In the genomic region with DNA sequence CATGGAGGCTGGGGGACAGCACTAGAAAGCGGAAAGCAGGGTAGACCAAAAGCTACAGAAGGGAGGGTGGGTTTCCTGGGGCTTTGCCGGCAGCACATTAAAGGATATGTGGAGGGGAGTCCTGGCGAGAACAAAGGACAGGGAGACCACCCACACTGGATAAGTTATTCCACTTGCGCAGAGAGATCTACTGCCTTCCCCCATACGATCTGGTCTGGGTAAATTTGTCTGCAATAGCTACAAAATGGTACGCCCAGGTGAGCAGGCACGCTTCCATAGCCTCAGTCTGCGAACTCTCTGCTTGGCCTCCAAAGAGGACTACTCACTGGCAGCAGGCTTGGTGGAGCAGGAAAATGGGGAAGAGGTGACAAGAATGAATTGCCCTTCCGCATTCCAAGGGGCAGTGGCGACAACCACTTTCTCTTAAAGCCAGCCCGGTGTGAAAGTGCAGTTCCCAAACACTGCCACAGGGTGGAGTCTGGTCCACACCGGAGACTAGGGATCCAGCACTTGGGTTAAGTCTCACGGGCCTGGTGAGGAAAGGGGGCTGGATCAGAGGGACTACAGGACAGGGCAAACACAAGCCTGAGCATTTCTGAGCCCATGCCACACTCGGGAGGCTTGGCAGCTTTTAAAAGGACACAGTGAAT, we compare ENCODE assay signal across 8 mouse cellular contexts. TPM values are rescaled to one million over a fixed set of nuclear protein-coding genes. Genes with fewer than 3 reads are reported as not detected.
DNase-seq lines count a peak whose midpoint lies in the region; ATAC-seq and TF ChIP-seq lines count a peak whose summit lies in the region.

No protein-coding gene starts in this region.

- H3K9me3 ChIP-seq in heart, embryonic 13.5 days = no peaks in the 10 kb centered on the region
- H3K9me3 ChIP-seq in kidney, postnatal 0 days (replicated peaks; ENCODE audit: low read length) = no peaks in the 10 kb centered on the region

- peaks cover 27% of the 10 kb centered on the region for H3K79me2 ChIP-seq in liver, adult 2 months (ENCODE audit: control insufficient read depth, insufficient read depth, low read length)

- peaks cover 3% of the 10 kb centered on the region; the same call in 1 of the 2 replicates for H3K36me3 ChIP-seq in heart, embryonic 13.5 days
- H3K36me3 ChIP-seq in kidney, postnatal 0 days (ENCODE audit: insufficient read depth, low read length) = no peaks in the 10 kb centered on the region
- H3K36me3 ChIP-seq in liver, adult 2 months (ENCODE audit: control insufficient read depth, insufficient read depth, low read length) = no peaks in the 10 kb centered on the region
- H3K36me3 ChIP-seq in splenic B cell, adult 2 months (ENCODE audit: control insufficient read depth, insufficient read depth, low read length, poor library complexity, severe bottlenecking) = no peaks in the 10 kb centered on the region

- H3K4me1 ChIP-seq in heart, embryonic 13.5 days = peaks cover 75% of the 10 kb centered on the region
- peaks cover 28% of the 10 kb centered on the region for H3K4me1 ChIP-seq in kidney, postnatal 0 days (replicated peaks; ENCODE audit: insufficient read depth, low read length)
- H3K4me1 ChIP-seq in liver, adult 2 months (ENCODE audit: control insufficient read depth, insufficient read depth, low read length) = peaks cover 13% of the 10 kb centered on the region

- TF ChIP-seq POLR2A in brain, embryonic 14.5 days (IDR thresholded peaks at IDR 0.05; ENCODE audit: borderline replicate concordance, extremely low read depth, insufficient read depth, insufficient read length, poor library complexity, severe bottlenecking) = no peak
- no peak for TF ChIP-seq POLR2A in liver, adult 2 months (IDR thresholded peaks at IDR 0.05; ENCODE audit: extremely low read depth, insufficient read depth, low read length)

- peak; percentile 52; the same call in 1 of the 2 replicates for ATAC-seq in erythroid progenitor cell, adult 5-6 weeks (replicated peaks; ENCODE audit: low FRiP score, poor library complexity, severe bottlenecking)
- ATAC-seq in heart, embryonic 13.5 days (ENCODE audit: extremely low read depth, insufficient number of reproducible peaks, low FRiP score, low TSS enrichment) = no peak
- peak; percentile 83 for ATAC-seq in kidney, postnatal 0 days (replicated peaks; ENCODE audit: low FRiP score, low read depth)

- H3K9ac ChIP-seq in heart, embryonic 13.5 days = peak overlapping the region; percentile 64
- no peak overlapping the region for H3K9ac ChIP-seq in kidney, postnatal 0 days (ENCODE audit: low read depth, low read length)
- H3K9ac ChIP-seq in liver, adult 2 months (ENCODE audit: low read depth, low read length) = peak overlapping the region; percentile 17; the same call in 1 of the 2 replicates

- DNase-seq in CD4-positive helper T cell, adult 2 months (ENCODE audit: low read depth, low spot score) = peak; percentile 75
- DNase-seq in brain, embryonic 14.5 days (ENCODE audit: low read depth) = peak; percentile 86
- peak; percentile 92 for DNase-seq in kidney, postnatal 0 days (ENCODE audit: low spot score)
- DNase-seq in liver, adult 2 months (ENCODE audit: extremely low read depth, low read depth, low spot score) = peak; percentile 83
- DNase-seq in naive thymus-derived CD4-positive, alpha-beta T cell, adult 2 months (ENCODE audit: low read depth) = peak; percentile 88
- peak; percentile 90 for DNase-seq in splenic B cell, adult 2 months (ENCODE audit: low read depth, low spot score)

- H3K27ac ChIP-seq in heart, embryonic 13.5 days (replicated peaks) = peak overlapping the region; percentile 68
- H3K27ac ChIP-seq in kidney, postnatal 0 days = peak overlapping the region; percentile 72
- 0 out of 2 replicates have a peak overlapping the region, but pooled peaks have one; percentile 1 for H3K27ac ChIP-seq in liver, adult 2 months (replicated peaks; ENCODE audit: insufficient read depth, low read depth, low read length)

- peak overlapping the region; percentile 43 for H3K4me3 ChIP-seq in heart, embryonic 13.5 days
- no peak overlapping the region for H3K4me3 ChIP-seq in kidney, postnatal 0 days (replicated peaks; ENCODE audit: low read depth, low read length)
- H3K4me3 ChIP-seq in liver, adult 2 months (ENCODE audit: insufficient read depth, low read depth, low read length) = no peak overlapping the region

- peak; percentile 97 for TF ChIP-seq CTCF in brain, embryonic 14.5 days (IDR thresholded peaks at IDR 0.05; ENCODE audit: borderline replicate concordance, extremely low read depth, insufficient read depth, insufficient read length)
- peak; percentile 96 for TF ChIP-seq CTCF in kidney, postnatal 0 days (IDR thresholded peaks at IDR 0.05; ENCODE audit: low read depth)
- TF ChIP-seq CTCF in liver, adult 2 months (IDR thresholded peaks at IDR 0.05; ENCODE audit: low read depth, low read length) = peak; percentile 98

- WGBS in heart, embryonic 13.5 days = 9% methylated on average over 14 of the region's 14 CpGs
- WGBS in kidney, postnatal 0 days = 6% methylated on average over 14 of the region's 14 CpGs
- 17% methylated on average over 14 of the region's 14 CpGs for WGBS in liver, adult 2 months

- H3K27me3 ChIP-seq in heart, embryonic 13.5 days (replicated peaks) = no peaks in the 10 kb centered on the region
- H3K27me3 ChIP-seq in kidney, postnatal 0 days (ENCODE audit: insufficient read depth, low read length) = no peaks in the 10 kb centered on the region
- H3K27me3 ChIP-seq in liver, adult 2 months (ENCODE audit: control insufficient read depth, insufficient read depth, low read length) = no peaks in the 10 kb centered on the region
- no peaks in the 10 kb centered on the region for H3K27me3 ChIP-seq in splenic B cell, adult 2 months (ENCODE audit: control insufficient read depth, insufficient read depth, low read length, poor library complexity, severe bottlenecking)

- peak overlapping the region; percentile 73 for H3K4me2 ChIP-seq in heart, embryonic 13.5 days
- H3K4me2 ChIP-seq in kidney, postnatal 0 days (ENCODE audit: low read length) = peak overlapping the region; percentile 57

RNA-seq across cellular contexts. Expression of a gene that starts 50.9 kb away (rescaled TPM):
- polyA plus RNA-seq in brain, embryonic 14.5 days (2012; rRNA removed) = 23.1 and 24.8 TPM in 2 replicates
- total RNA-seq in erythroid progenitor cell, adult 5-6 weeks (2015; ENCODE audit: low replicate concordance) = 1.7 and 6.1 TPM in 2 replicates
- total RNA-seq in erythroid progenitor cell, adult 5-6 weeks (2017; ENCODE audit: low replicate concordance) = 0.98 and 1.2 TPM in 2 replicates
- 47.2 and 48.0 TPM in 2 replicates for polyA plus RNA-seq in heart, embryonic 13.5 days (2015; fragmentation: Nextera tagmentation; extraction: Ambion mirVana)
- 46.3 and 51.2 TPM in 2 replicates for polyA plus RNA-seq in kidney, postnatal 0 days (2015; fragmentation: Nextera tagmentation; extraction: Ambion mirVana)
- total RNA-seq in liver, adult 2 months (2014; rRNA removed) = 18.3 and 18.9 TPM in 2 replicates
- 6.0 TPM in 2 replicates for polyA plus RNA-seq in liver, adult 2 months (2012; rRNA removed)

Comparison
In these comparisons a context has a peak if more than half of its experiments do, and no peak if none do; other contexts are left out.
1. H3K27ac ChIP-seq: peak in every context shown above with its lines; median percentile 72 in kidney, postnatal 0 days; 68 in heart, embryonic 13.5 days; 1 in liver, adult 2 months.